Mouse (Mus musculus) neutrophil, adult 59 days (primary cell): ENCODE results near the gene Ip6k1. TPM values are rescaled to one million over a fixed set of nuclear protein-coding genes. Genes with fewer than 3 reads are reported as not detected.

ENCODE experiments used
- total RNA-seq, 2 experiments: library from RNA; stranded (reverse); gene quantifications; 1 replicate in 1 of 2; 2 replicates in 1 of 2; pipeline ENCODE4 v1.2.4; 2023

Gene Ip6k1
- total RNA-seq = 100 to 1,000 TPM; 111 to 126 TPM

GRCm38 (mm10) chr9:108001922-108002770 is at the start of gene Ip6k1:
Ip6k1 (plus strand) TSS chr9:108002501.

GRCm38 (mm10) chr9:107975399-107976386 is 26.6 kb upstream of the Ip6k1 start, which contains the start of gene Uba7:
Uba7 (plus strand) TSS chr9:107975505.

GRCm38 (mm10) chr9:107982681-107983346 is 19.5 kb upstream of the Ip6k1 start, which contains the start of gene Gm20661:
Gm20661 (plus strand) TSS chr9:107983058.

GRCm38 (mm10) chr9:107985131-107986119 is 16.9 kb upstream of the Ip6k1 start, which contains the start of gene Inka1:
Inka1 (minus strand) TSS chr9:107985879.

GRCm38 (mm10) chr9:107992197-107992596 is 10.1 kb upstream of the Ip6k1 start, which contains the start of gene Cdhr4:
Cdhr4 (plus strand) TSS chr9:107992497.

GRCm38 (mm10) chr9:107996049-107996448 is 6.3 kb upstream of the Ip6k1 start, which contains the start of gene Gm20662:
Gm20662 (plus strand) TSS chr9:107996349.

GRCm38 (mm10) chr9:108049016-108049455 is 46.7 kb downstream of the Ip6k1 start, which contains the start of gene Gmppb:
Gmppb (plus strand) TSS chr9:108049242.

GRCm38 (mm10) chr9:108052885-108053664 is 50.8 kb downstream of the Ip6k1 start, which contains the start of gene Amigo3:
Amigo3 (plus strand) TSS chr9:108053159.

GRCm38 (mm10) chr9:108080168-108080567 is 77.9 kb downstream of the Ip6k1 start, which contains the start of gene Mst1:
Mst1 (plus strand) TSS chr9:108080436.

GRCm38 (mm10) chr9:108082988-108083431 is 80.7 kb downstream of the Ip6k1 start, which contains the start of gene Rnf123:
Rnf123 (minus strand) TSS chr9:108083346.

GRCm38 (mm10) chr9:108094184-108094941 is 92.1 kb downstream of the Ip6k1 start, which contains the start of gene Apeh:
Apeh (minus strand) TSS chr9:108094606.

Other genes with a start within 250 kb of the Ip6k1 start
- gene Rbm5, start 231.5 kb upstream of the Ip6k1 start, total RNA-seq = 100 to 1,000 TPM; 165 to 173 TPM
- gene Rbm6, start 129.3 kb upstream of the Ip6k1 start, total RNA-seq = 10 to 100 TPM; 57.7 to 60.7 TPM
- gene Mon1a, start 114.3 kb upstream of the Ip6k1 start, total RNA-seq = 10 to 100 TPM in 1 of 2 experiments, 1 to 10 TPM in 1; 9.4 to 11.4 TPM
- gene Mst1r, start 95.6 kb upstream of the Ip6k1 start, total RNA-seq = 1 to 10 TPM; 1.1 to 3.0 TPM
- gene Actl11, start 74.0 kb upstream of the Ip6k1 start, total RNA-seq = not detected
- gene Camkv, start 66.8 kb upstream of the Ip6k1 start, total RNA-seq = not detected
- 10 to 100 TPM; 13.2 to 15.8 TPM for gene Traip, start 52.4 kb upstream of the Ip6k1 start, total RNA-seq
- gene Uba7, start 27.0 kb upstream of the Ip6k1 start, total RNA-seq = 10 to 100 TPM; 69.2 to 70.8 TPM
- gene Gm20661, start 19.4 kb upstream of the Ip6k1 start, total RNA-seq = not detected
- gene Inka1, start 16.6 kb upstream of the Ip6k1 start, total RNA-seq = 1 to 10 TPM; 1.9 to 3.2 TPM
- under 1 TPM in 1 of 2 experiments, not detected in 1; 0.42 TPM for gene Cdhr4, start 10.0 kb upstream of the Ip6k1 start, total RNA-seq
- gene Gm20662, start 6.2 kb upstream of the Ip6k1 start, total RNA-seq = not detected
- gene Gmppb, start 46.7 kb downstream of the Ip6k1 start, total RNA-seq = 10 to 100 TPM; 20.3 to 21.2 TPM
- 1 to 10 TPM; 3.6 to 4.7 TPM for gene Amigo3, start 50.7 kb downstream of the Ip6k1 start, total RNA-seq
- under 1 TPM in 1 of 2 experiments, not detected in 1; 0.20 TPM for gene Mst1, start 77.9 kb downstream of the Ip6k1 start, total RNA-seq
- gene Rnf123, start 80.8 kb downstream of the Ip6k1 start, total RNA-seq = 10 to 100 TPM; 61.5 to 70.0 TPM
- 10 to 100 TPM; 43.3 to 53.5 TPM for gene Apeh, start 92.1 kb downstream of the Ip6k1 start, total RNA-seq
- under 1 TPM; 0.68 to 0.82 TPM for gene Bsn, start 187.9 kb downstream of the Ip6k1 start, total RNA-seq